Mouse (Mus musculus): Measurements from ENCODE around the gene Rasl2-9.

GRCm38 (mm10) chr7:5098769-5099168 lies 27.0 kb downstream of the Rasl2-9 start:
- TF ChIP-seq CTCF (IDR thresholded peaks at IDR 0.05; ENCODE audit: low read depth) (no peak), EP300 (optimal IDR thresholded peaks at IDR 0.05) (no peak)
